Mouse (Mus musculus): Measurements from ENCODE around the gene Foxr1.
A peak's percentile ranks its signal among the peaks of the same experiment; 100 is the strongest.
"Not testable (repeated sequence)": the region's sequence is repeated elsewhere in the genome, so short reads cannot be mapped to it uniquely, and the experiment has no call there.

Foxr1 gene

DNA sequence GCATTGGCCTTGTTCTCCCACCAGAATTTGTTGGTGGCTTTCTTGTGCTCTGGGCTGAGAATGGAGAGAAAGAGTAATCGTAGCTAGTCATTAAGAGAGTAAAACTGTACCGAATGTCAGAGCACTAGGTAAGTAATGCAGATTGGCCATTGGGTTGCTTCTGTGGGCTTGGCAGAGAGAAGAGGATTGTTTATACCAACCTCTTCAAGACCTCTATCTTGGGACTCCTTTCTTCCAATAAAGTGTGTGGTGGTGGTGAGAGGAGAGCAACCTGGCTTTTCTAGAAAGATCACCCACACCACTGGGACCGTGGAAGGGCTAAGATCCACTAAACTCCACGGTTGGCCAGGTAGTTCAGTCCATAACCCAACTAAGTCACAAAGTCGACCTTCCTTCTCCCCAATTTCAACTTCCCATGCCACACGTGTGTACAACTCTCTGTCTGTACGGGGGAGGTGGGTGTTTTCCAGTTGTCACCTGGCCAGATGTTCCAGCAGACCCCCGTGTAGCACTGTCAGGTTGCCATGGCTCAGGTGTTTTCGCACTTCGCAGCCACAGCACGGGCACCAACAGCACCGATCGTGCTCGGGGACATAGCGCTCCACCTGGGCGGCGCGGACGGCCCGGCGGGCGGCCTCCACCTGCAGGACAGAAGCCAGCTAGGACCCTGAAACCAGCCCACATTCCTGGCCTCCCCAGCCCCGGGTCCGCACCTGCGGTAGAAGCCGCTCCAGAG, 23.6 kb downstream of the Foxr1 start:
- no peak for DNase-seq (ENCODE audit: low read depth, low spot score)

DNA sequence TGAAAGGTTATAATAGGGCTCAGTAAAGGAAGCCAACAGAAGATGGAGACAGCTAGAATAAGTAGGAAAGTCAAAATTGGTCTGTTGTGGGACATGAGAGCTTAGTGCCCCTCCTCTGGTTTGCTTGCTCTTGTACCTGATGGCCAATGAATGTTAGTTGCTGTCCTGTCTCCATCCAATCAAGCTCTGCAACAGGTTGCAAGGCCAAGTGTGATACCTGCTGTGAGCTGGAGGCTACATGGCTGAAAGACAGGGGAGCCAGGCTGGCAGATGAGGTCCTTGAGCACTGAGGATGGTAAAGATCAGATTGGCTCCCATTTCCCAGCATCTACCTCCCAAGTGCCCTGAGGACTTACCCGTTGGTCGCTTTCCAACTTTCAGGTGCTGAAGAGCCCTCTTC, 28.2 kb downstream of the Foxr1 start:
- DNase-seq (ENCODE audit: low read depth, low spot score) = no peak

DNA sequence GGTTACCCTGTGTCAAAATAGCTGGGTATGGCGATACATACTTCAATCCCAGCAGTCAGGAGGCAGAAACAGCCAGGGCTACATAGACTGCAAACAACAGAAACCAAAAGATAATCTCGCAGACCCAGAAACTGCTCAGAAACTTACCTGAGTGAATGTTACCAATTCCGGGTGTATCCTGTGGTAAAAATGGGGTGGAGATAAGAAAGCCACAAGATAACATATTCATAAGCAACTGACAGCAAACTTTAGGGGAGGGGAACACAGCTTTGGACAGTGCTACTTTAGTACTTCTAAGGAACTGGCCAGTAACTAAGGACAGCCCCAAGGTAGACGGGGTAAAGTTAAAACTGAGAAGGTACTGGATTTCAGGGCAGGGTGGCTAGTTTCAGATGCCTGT, 28.6 kb downstream of the Foxr1 start:
- DNase-seq (ENCODE audit: low read depth, low spot score) = no peak

DNA sequence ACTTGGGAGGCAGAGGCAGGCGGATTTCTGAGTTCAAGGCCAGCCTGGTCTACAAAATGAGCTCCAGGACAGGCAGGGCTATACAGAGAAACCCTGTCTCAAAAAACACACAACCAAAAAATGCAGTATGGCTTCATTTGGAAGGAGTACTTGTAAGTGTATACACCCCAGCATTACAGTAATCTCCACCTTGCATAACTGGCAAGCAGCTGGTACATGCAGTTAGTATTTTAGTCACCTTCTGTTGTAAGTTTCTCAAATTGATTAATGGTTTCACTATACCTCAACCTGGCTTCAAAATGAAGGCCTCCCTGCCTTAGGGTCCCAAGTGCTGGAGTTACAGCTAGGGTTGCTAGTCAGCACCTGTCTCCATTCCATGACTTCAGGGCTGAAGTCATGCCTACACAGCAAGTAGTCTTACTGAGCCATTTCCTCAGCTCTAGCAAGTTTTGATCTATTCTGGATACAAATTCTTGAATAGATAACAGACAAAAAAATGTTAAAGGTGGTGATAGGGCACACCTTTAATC, 29.3 kb downstream of the Foxr1 start:
- DNase-seq (ENCODE audit: low read depth, low spot score) = no peak

DNA sequence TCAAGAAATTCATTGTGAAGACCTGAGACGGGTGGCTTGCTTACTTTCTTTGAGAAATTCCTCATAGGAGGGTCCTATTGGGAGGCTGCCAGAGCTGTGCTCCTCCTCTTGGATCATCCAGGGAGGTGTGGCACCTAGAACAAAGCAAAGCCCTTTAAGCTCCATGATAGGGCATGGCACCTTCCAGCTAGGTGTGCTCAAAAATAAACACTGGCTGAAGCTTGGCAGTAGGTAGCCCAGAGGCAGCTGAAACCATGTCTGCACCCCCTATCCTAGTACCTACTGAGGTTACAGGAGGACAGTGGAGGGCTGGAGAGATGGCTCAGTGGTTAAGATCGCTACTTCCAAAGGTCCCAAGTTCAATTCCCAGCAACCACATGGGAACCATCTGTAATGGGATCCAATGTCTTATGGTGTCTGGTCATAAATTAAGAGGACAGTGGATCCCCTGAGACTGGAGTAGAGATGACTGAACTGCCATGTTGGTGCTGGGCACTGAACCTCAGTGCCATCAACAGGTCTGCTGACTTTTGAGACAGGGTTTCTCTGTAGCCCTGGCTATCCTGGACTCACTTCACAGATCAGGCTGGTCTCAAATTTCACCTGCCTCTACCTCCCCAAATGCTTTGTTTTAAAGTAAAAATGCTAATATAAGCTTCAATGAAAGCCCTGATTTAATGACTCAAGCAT, 30.1 kb downstream of the Foxr1 start:
- peak; percentile 79 for DNase-seq (ENCODE audit: low read depth, low spot score)

DNA sequence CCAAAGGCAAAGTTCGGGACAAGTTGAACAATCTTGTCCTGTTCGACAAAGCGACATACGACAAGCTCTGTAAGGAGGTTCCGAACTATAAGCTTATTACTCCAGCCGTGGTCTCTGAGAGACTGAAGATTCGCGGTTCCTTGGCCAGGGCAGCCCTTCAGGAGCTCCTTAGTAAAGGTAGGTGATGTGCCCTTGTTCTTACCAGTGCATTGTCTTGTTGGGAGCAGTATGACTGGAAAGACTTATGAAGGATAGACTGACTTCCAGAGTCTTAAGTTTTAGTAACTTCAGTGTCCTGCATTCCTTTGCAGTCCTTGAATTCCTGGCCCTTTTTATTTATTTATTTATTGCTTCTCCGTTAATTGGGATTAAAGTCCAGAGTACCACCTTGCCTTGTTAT, 32.2 kb downstream of the Foxr1 start:
- not testable (repeated sequence) for DNase-seq (ENCODE audit: low read depth, low spot score)

DNA sequence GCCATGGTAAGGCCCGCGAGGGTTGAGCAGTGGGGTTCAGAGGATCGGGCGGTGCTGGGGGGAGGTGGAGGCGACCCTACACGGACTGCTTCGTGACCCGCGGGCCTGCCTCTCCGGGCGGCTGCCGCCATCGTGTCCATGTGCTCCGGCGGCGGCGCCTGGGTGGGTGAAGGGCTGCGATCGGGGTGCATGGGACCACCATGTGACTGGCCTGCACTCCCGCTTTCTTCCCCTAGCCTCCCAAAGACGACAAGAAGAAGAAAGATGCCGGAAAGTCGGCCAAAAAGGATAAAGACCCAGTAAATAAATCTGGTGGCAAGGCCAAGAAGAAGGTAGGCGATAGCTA, 33.2 kb downstream of the Foxr1 start:
- no peak for DNase-seq (ENCODE audit: low read depth, low spot score)

DNA sequence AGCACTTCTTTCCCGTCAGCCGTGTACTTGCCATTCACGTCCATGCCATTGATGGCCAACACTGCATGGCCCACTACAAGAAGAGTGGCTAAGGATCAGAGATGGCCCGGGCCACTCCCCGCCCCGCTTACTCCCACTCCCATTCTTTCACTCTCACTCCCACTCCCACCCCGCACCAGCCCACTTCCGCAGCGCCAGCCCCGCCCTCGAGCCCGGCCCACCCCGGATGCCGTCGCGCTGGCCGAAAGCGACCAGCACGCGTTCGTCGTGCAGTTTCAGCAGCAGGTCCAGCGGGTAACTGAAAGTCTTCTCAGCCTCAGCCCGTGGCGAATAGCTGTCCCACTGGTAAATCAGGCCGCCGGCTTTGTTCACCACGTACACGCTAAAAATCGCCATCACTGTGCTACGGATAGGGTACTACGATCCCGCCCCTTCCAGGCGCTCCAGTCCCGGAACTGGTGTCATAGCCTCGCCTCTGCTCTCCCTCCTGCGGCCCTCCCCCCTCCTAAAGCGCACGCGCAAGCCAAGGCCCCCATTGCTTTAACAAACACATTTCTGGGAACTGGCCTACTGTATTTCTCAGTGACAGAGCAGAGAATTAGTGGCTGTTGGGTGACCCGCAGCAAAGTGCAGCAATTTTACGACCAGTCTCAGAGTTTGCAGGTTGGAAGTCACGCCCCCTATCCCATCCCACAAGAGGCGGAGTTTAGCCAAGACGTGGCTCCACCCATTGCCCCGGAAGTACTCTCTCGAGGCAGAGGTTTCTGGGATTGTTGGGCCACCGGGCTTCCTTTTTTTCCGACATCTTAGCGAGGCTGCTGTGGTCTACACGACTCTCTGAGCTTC, 33.8 kb downstream of the Foxr1 start, which contains the start of the genes Rps25 and Trappc4:
Gene Rps25, plus strand, starts transcription at position 234 of the 846 bp plus-strand sequence.
Gene Trappc4, minus strand, starts transcription at position 695 of the 846 bp plus-strand sequence.
- DNase-seq (ENCODE audit: low read depth, low spot score) = peak; percentile 97

DNA sequence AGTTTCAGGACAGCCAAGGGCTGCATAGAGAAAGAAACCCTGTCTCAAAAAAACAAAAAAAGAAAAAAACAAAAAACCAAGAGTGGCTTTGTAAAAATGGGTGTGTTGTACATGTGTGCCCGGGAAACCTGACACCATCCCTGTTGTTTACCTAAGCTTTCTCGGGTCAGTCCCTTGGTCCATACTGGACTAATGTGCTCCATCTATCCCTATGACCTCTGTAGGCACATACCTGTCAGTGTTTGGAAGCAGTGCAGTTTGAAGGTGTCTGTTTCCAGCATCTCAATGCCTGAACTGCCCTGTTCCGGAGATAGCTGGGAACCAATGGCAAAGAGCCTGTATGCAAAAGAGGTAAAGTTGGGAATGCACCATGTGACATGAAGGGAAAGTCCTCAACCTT, 35.9 kb downstream of the Foxr1 start:
- no peak for DNase-seq (ENCODE audit: low read depth, low spot score)

DNA sequence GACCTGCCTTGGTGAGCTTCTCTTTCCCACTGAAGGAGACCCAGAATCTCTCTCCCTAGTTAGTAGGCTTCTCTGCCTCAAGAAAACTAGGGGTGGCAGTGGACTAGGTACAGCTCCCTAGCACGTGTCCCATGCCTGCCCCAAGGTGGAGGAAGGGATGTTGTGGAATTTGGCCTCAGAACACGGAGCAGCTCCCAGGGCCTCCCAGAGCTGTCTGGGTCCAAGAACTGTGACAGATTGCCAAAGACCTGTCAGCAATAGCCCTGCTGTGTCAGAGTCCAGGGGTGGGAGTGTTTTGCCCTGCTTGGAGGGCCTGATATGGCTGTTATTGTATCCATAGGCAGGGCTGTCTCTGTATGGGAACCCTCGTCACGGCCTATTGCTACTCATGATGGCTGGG, 39.9 kb downstream of the Foxr1 start:
- no peak for DNase-seq (ENCODE audit: low read depth, low spot score)

DNA sequence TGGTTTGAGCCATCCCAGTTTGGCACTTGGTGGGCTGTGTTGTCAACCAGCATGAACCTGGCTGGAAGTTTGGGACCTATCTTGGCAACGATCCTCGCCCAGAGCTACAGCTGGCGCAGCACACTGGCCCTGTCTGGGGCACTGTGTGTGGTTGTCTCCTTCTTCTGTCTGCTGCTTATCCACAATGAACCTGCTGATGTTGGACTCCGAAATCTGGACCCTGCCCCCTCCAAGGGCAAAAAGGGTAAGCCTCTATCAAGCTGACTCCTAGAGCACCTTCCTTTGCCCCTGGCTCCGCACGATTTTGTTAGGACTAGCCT, 41.2 kb downstream of the Foxr1 start:
- DNase-seq (ENCODE audit: low read depth, low spot score) = no peak

DNA sequence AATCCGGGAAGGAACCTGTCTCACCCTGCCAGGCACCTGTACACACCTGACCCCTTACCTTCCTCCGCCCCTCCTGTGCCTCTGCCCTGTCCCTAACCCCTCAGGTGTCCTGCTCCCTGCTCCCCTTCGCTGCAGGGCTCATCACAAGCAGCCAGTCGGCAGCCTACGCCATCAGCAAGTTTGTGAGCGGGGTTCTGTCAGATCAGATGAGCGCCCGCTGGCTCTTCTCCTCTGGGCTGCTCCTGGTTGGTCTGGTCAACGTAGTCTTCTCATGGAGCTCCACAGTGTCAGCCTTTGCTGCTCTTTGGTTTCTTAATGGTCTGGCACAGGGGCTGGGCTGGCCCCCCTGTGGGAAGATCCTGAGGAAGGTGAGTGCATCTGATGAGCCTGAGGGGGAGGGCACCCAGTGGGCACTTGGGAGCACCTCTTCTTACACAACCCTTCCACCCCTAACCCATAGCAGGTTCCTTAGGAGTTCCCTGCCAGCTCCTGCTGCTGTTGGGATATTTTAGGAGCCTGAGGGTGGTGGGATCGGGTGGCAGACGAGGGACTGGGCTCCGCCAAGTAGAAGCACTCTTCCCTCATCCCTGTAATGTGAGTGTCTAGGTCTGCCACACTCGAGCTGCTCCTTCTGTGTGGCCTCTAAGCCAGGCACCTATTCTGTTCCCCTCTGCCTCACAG, 41.7 kb downstream of the Foxr1 start:
- no peak for DNase-seq (ENCODE audit: low read depth, low spot score)

DNA sequence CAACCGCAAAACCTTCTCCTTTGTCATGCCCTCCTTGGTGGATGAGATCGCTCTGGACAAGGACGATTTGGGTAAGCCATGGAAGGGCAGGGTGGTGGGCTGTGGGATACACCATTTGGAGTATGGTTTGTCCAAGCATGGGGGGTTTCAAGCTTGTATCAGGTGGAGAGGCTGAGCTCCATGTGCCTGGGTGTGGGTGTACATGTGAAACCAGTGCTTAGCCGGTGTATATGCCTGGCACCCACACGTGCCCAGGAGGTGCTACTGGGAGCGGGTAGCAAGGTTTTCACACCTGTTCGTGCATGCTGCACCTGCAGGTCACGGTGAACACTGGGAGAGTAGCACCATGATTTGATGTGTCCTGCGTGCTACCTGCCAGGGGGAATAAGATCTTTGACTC, 42.4 kb downstream of the Foxr1 start:
- no peak for DNase-seq (ENCODE audit: low read depth, low spot score)

DNA sequence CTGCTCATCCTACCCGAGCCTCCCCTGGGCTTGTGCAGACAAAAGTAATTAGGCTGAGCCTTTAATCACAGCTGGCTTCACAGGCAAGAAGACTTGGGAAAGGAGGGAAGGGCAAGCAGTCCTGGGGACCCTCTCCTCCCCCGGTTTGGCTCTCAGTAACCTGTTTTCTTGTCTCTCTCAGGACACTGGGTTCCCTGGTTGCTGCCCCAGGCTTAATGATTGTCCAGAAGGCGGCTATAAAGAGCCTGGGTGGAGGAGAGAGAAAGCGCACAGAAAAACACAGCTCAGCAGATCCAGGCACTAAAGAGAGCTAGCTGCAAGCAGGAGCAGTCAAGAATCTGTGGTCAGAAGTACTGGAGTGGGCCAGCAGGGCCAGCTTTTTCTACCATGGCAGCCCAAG, 42.8 kb downstream of the Foxr1 start:
- DNase-seq (ENCODE audit: low read depth, low spot score) = no peak

DNA sequence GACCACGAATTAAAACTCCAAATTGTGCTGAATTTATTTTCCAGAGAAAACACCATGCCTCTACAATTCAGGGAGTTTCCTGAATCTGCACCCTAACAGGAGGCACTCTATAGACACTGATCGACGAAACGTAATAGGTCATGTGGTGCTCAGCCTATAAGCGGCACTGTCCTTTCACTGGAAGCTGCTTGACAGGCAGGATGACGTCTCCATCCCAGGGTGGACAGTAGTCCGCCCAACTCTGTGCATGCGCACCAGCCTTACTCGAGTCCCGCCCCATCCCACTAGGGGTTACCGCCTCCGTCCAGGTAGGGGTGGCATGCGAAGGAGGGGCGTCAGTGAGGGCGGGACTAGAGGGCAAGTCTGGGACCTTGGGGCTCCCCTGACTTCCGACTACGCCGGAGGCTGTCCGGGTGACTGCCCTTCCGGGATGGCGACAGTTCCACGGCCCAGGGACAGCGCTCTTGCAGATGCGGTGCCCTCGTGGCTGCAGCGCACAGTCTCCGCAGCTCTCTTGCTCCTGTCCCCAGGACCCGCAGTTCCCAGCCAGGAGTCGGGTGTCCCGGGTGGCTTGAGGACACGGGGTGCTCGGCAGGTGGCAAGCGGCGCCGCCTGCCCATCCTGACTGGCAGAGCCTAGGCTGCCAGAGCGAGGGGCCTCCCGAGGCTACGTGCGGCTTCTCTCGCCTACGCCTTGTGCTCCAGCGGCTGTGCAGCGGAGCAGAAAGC, 44.1 kb downstream of the Foxr1 start, which contains the start of gene Slc37a4:
Gene Slc37a4, plus strand, starts transcription at position 169 of the 728 bp plus-strand sequence.
- DNase-seq (ENCODE audit: low read depth, low spot score) = peak; percentile 98

DNA sequence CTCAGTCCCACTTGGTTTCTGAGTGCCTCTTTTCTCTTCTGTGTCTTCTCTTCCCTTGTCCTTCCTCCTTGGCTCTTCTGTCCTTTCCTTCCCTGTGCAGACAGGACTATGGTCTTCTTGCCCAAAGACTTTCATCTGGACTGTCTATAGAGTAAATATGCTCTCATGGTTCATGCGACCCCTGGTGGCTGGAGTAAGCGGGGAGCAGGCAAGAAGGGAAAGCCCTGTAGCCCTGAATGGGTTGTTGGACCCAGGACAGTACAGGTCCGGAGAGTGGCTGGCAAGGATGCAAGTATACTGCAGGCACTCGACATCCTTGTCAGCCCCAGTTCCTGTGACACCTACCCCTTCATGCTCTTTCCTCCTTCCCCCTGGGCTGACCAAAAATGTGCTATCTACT, 49.5 kb downstream of the Foxr1 start:
- peak; percentile 70 for DNase-seq (ENCODE audit: low read depth, low spot score)

DNA sequence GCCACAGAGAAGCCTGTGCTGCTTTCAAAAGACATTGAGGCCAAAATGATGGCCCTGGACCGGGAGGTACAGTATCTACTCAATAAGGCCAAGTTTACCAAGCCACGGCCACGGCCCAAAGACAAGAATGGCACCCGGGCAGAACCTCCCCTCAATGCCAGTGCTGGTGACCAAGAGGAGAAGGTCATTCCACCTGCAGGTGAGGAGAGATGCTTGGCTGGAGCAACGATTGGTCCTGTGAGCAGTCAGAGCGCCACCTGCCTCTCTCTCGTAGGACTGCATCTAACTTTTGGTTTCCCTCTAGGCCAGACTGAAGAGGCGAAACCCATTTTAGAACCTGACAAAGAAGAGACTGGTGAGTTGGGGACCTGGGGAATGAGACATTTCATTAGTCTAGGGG, 51.7 kb downstream of the Foxr1 start:
- peak; percentile 77 for DNase-seq (ENCODE audit: low read depth, low spot score)

DNA sequence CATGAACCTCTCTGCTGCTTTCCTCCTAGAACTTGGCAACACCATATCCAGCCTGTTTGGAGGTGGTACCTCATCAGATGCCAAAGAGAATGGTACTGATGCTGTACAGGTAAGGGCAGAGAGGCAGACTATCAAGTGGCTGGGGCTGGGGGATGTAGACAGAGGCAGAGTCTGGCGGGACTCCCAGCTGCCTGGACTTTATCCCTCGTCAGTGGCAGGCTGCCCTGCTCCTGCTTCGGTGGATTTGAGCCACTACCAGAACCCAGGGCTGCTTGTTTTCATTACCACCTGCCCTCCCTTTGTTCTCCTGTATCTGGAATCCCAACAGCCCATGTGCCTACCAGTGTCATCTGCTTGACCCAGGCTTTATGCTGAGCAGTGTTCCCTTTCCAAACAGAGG, 53.7 kb downstream of the Foxr1 start:
- no peak for DNase-seq (ENCODE audit: low read depth, low spot score)

DNA sequence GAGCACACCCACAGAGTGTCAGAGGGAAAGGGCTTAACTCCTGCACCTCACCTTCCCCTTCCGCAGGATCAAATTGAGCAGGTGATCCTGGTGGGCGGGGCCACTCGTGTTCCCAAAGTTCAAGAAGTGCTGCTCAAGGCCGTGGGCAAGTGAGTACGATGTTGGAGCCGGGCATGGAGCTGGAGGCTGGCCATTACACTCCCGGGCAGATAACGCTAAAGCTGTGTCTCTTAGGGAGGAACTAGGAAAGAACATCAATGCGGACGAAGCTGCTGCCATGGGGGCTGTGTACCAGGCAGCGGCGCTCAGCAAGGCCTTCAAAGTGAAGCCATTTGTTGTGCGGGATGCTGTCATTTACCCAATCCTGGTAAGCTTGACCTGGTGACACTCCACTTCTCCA, 56.3 kb downstream of the Foxr1 start:
- no peak for DNase-seq (ENCODE audit: low read depth, low spot score)
